Mouse (Mus musculus) limb, embryonic 12.5 days (tissue): ENCODE results near the gene AA467197. TPM values are rescaled to one million over a fixed set of nuclear protein-coding genes. Genes with fewer than 3 reads are reported as not detected.
A peak's percentile ranks its signal among the peaks of the same experiment; 100 is the strongest.

Source experiments
- ATAC-seq: fragments of 200-750 bp; cut with Nextera tagmentation; 2 replicates; pipeline ENCODE4 v1.8.0; 2017; ENCODE audit warnings: low read depth, moderate TSS enrichment; ENCODE audit not compliant: insufficient number of reproducible peaks, insufficient read depth, low FRiP score, low TSS enrichment
- H3K27ac ChIP-seq: fragments of 300-500 bp; sonication (generic); 2 replicates; pipeline ENCODE4 v1.5.1; 2016; ENCODE audit warnings: mild to moderate bottlenecking, moderate library complexity
- H3K27me3 ChIP-seq: fragments of 300-500 bp; sonication (generic); 2 replicates; pipeline ENCODE4 v1.6.1; 2016; ENCODE audit warnings: mild to moderate bottlenecking, moderate library complexity
- H3K36me3 ChIP-seq: fragments of 300-500 bp; sonication (generic); 2 replicates; pipeline ENCODE4 v1.6.1; 2016; ENCODE audit warnings: mild to moderate bottlenecking, moderate library complexity
- H3K4me1 ChIP-seq: fragments of 300-500 bp; sonication (generic); replicated peaks from 2 replicates; pipeline ENCODE4 v1.6.1; 2016
- H3K4me2 ChIP-seq: fragments of 300-500 bp; sonication (generic); 2 replicates; pipeline ENCODE4 v1.6.1; 2016; ENCODE audit warnings: mild to moderate bottlenecking, moderate library complexity
- H3K4me3 ChIP-seq: fragments of 300-500 bp; sonication (generic); replicated peaks from 2 replicates; pipeline ENCODE4 v1.5.1; 2016; ENCODE audit warnings: mild to moderate bottlenecking
- H3K9ac ChIP-seq: fragments of 300-500 bp; sonication (generic); replicated peaks from 2 replicates; pipeline ENCODE4 v1.6.1; 2016; ENCODE audit warnings: mild to moderate bottlenecking, moderate library complexity
- H3K9me3 ChIP-seq: fragments of 300-500 bp; sonication (generic); 2 replicates; pipeline ENCODE4 v1.6.1; 2016; ENCODE audit warnings: mild to moderate bottlenecking, moderate library complexity
- WGBS: fragments of 180-500 bp; shearing (Covaris S2); methylation state at CpG from one replicate; pipeline ENCODE4 v1.1.7; 2016; 5-methylcytosine and 5-hydroxymethylcytosine counted together
- microRNA counts: library from miRNA; unstranded; fragments of <30 nt; microRNA quantifications from one replicate; lab custom pipeline; 2017
- microRNA-seq: library from miRNA; unstranded; fragments of <30 nt; microRNA quantifications from one replicate; pipeline ENCODE4, GENCODE M21; 2017
- polyA plus RNA-seq: library from polyadenylated mRNA; unstranded; fragments of >200 nt; fragmentation: Nextera tagmentation; extraction: Ambion mirVana; gene quantifications from 2 replicates; pipeline ENCODE4 v1.2.1, GENCODE M21; 2016

The AA467197 gene
- polyA plus RNA-seq, 1 experiment from 2014 or later, result 0.41 TPM

- Histone ChIP-seq H3K36me3 (no peaks in the 10 kb centered on the region), H3K4me1 (no peaks in the 10 kb centered on the region; the same call in 1 of the 2 replicates), H3K27ac (no peak overlapping the region), H3K27me3 (no peaks in the 10 kb centered on the region), H3K9me3 (no peaks in the 10 kb centered on the region), H3K4me2 (no peak overlapping the region), H3K9ac (0 out of 2 replicates have a peak overlapping the region, but pooled peaks have one; percentile 8), H3K4me3 (no peak overlapping the region)
- no peak for ATAC-seq
- 49% methylated on average over 5 of the region's 5 CpGs for WGBS
These were observed 36.1 kb downstream of the AA467197 start for GRCm38 (mm10) chr2:122672841-122673240.

- 92% methylated on average over 2 of the region's 2 CpGs for WGBS
- no peak overlapping the region for H3K4me2 ChIP-seq
- ATAC-seq, result no peak
- H3K9ac ChIP-seq, result no peak overlapping the region
- no peak overlapping the region for H3K27ac ChIP-seq
- H3K4me3 ChIP-seq, result no peak overlapping the region
- H3K4me1 ChIP-seq, result no peaks in the 10 kb centered on the region; the same call in 1 of the 2 replicates
- no peaks in the 10 kb centered on the region for H3K36me3 ChIP-seq
- H3K27me3 ChIP-seq, result no peaks in the 10 kb centered on the region
- H3K9me3 ChIP-seq, result no peaks in the 10 kb centered on the region
These were observed 38.3 kb downstream of the AA467197 start for GRCm38 (mm10) chr2:122675126-122675525.

GRCm38 (mm10) chr2:122681379-122682137 lies 44.8 kb downstream of the AA467197 start:
- ATAC-seq, result no peak; the same call in 1 of the 2 replicates
- WGBS, result 84% methylated on average over 5 of the region's 5 CpGs

GRCm38 (mm10) chr2:122682520-122682919 lies 45.7 kb downstream of the AA467197 start:
- no peak for ATAC-seq
- H3K4me2 ChIP-seq, result no peak overlapping the region
- no peaks in the 10 kb centered on the region for H3K4me1 ChIP-seq
- no peaks in the 10 kb centered on the region for H3K27me3 ChIP-seq
- H3K36me3 ChIP-seq, result no peaks in the 10 kb centered on the region
- WGBS, result 83% methylated on average over 2 of the region's 2 CpGs
- peaks cover 11% of the 10 kb centered on the region for H3K9me3 ChIP-seq
- H3K27ac ChIP-seq, result no peak overlapping the region
- no peak overlapping the region for H3K9ac ChIP-seq
- H3K4me3 ChIP-seq, result no peak overlapping the region

More at GRCm38 (mm10) chr2:122681379-122682137, 44.8 kb downstream of the AA467197 start:
- Histone ChIP-seq H3K9ac (no peak overlapping the region), H3K9me3 (peaks cover 11% of the 10 kb centered on the region), H3K27me3 (no peaks in the 10 kb centered on the region), H3K36me3 (no peaks in the 10 kb centered on the region), H3K27ac (no peak overlapping the region), H3K4me3 (no peak overlapping the region), H3K4me2 (no peak overlapping the region), H3K4me1 (no peaks in the 10 kb centered on the region)

GRCm38 (mm10) chr2:122683641-122684040 lies 46.9 kb downstream of the AA467197 start:
- H3K9me3 ChIP-seq, result peaks cover 11% of the 10 kb centered on the region
- H3K4me3 ChIP-seq, result no peak overlapping the region
- 88% methylated on average over 1 of the region's 1 CpGs for WGBS
- no peaks in the 10 kb centered on the region for H3K4me1 ChIP-seq
- no peak overlapping the region for H3K27ac ChIP-seq
- no peak overlapping the region for H3K4me2 ChIP-seq
- no peaks in the 10 kb centered on the region for H3K27me3 ChIP-seq
- no peak for ATAC-seq
- peaks cover 9% of the 10 kb centered on the region; the same call in 1 of the 2 replicates for H3K36me3 ChIP-seq
- H3K9ac ChIP-seq, result no peak overlapping the region

GRCm38 (mm10) chr2:122686665-122687064 lies 49.9 kb downstream of the AA467197 start:
- Histone ChIP-seq H3K4me2 (no peak overlapping the region), H3K27me3 (no peaks in the 10 kb centered on the region), H3K36me3 (peaks cover 9% of the 10 kb centered on the region; the same call in 1 of the 2 replicates), H3K27ac (no peak overlapping the region), H3K4me3 (no peak overlapping the region), H3K9me3 (peaks cover 6% of the 10 kb centered on the region), H3K9ac (no peak overlapping the region), H3K4me1 (no peaks in the 10 kb centered on the region)
- no peak for ATAC-seq
- 82% methylated on average over 6 of the region's 6 CpGs for WGBS

MicroRNAs within 50 kb of the gene (microRNA counts, 519-probe panel; counts per million panel counts)
- microRNA mmu-miR-147 (lab: Ali Mortazavi, UCI), result not detected

Small RNA genes within 50 kb of the gene (microRNA-seq; reads per million reads assigned to microRNA genes)
- gene Mir147, result 3.7 reads per million, percentile 12 among the genes with 10 or more reads in this experiment

Other genes with a start within 250 kb of the AA467197 start
- gene Slc28a2, start 210.5 kb upstream of the AA467197 start, polyA plus RNA-seq, result not detected in 2 replicates
- gene Gm14085, start 152.0 kb upstream of the AA467197 start, polyA plus RNA-seq, result not detected in 2 replicates
- gene Gatm, start 25.7 kb upstream of the AA467197 start, polyA plus RNA-seq, result 19.6 and 20.5 TPM in 2 replicates
- gene Slc30a4, start 65.7 kb downstream of the AA467197 start, polyA plus RNA-seq, result 11.1 and 12.4 TPM in 2 replicates
- gene Bloc1s6, start 101.5 kb downstream of the AA467197 start, polyA plus RNA-seq, result 56.9 and 61.3 TPM in 2 replicates
- gene Sqor, start 128.3 kb downstream of the AA467197 start, polyA plus RNA-seq, result 3.2 and 3.4 TPM in 2 replicates